Mouse (Mus musculus): ENCODE data around the gene Tmc3. TPM values are rescaled to one million over a fixed set of nuclear protein-coding genes. Genes with fewer than 3 reads are reported as not detected.

Tmc3 gene
- polyA plus RNA-seq, 1 experiment from 2014 or later, result 0.13 TPM

DNA sequence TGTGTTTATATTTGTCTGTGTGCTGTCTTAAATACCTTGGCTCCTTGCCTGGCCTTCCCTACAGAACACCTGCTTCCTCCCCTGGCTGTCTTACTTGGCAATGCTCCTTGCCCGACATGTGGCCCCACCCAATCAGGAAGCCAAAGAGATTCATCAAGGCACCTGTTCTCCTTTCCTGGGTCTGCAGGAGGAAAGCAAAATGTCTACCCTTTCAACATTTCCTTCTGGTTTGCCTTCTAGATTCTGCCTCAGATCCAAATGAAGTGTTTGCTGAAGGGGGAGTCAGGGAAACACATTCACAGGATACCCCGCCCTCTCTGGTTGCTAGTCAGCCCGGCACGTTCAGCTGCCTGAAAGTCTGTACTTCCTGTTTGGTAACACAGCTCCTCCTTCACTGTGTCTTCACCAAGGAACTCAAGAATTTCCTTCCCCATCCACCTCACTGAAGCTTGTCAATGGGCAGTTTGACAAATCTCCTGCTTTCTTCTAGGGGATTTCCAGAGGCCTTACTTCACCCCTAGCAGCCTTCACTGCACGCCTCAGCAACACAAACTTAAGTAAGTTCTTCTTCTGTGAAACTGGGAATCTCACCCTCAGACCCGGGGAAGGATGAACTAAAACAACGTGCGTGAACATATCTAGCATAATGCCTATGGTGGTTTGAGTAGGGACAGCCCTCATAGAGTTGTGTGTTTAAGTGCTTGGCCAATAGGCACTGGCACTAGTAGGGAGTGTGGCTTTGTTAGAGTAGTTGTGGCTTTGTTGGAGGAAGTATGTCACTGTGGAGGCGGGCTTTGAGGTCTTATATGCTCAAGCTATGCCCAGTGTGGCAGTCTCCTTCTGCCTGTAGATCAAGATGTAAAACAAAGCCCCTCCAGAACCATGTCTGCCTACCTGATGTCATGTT is 74.7 kb downstream of the Tmc3 start:
- peak; percentile 60 for DNase-seq
- TF ChIP-seq CTCF (IDR thresholded peaks at IDR 0.05; ENCODE audit: low read depth), result no peak
- 61% methylated on average over 9 of the region's 9 CpGs for WGBS
- H3K9ac ChIP-seq, result no peak overlapping the region
- peak overlapping the region; percentile 19; the same call in 1 of the 2 replicates for H3K27ac ChIP-seq (ENCODE audit: low read depth)
- H3K4me1 ChIP-seq (ENCODE audit: insufficient read depth), result peaks cover 2% of the 10 kb centered on the region; the same call in 1 of the 2 replicates
- H3K4me3 ChIP-seq (ENCODE audit: low read depth, low read length), result no peak overlapping the region
- H3K36me3 ChIP-seq (ENCODE audit: insufficient read depth), result no peaks in the 10 kb centered on the region
- H3K4me2 ChIP-seq, result no peak overlapping the region
- no peaks in the 10 kb centered on the region for H3K27me3 ChIP-seq (ENCODE audit: insufficient read depth, low read length)
- ATAC-seq (ENCODE audit: insufficient read depth), result no peak; the same call in 1 of the 2 replicates
- no peaks in the 10 kb centered on the region for H3K9me3 ChIP-seq (ENCODE audit: low read depth, low read length)

DNA sequence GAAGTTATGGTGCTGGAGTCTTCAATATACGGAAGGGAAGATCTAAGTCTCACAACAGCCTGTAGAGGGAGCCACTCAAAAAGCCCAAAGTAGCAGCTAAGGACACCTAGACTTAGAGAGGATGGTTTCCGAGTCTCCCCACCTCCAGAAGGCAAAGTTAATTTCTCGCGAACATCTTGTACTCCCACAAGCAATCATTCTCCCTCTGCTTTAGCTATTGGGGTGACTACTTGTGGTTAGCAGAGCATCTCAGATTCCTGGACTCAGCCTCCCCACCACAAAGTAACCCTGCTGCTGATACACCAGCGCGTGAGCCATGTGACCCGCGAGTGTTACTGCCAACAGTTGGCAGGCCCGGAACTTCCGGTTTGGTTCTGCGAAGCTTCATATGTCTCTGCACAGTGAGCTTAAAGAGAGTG is 75.6 kb downstream of the Tmc3 start:
- H3K4me3 ChIP-seq (ENCODE audit: low read depth, low read length), result no peak overlapping the region
- H3K9me3 ChIP-seq (ENCODE audit: low read depth, low read length), result no peaks in the 10 kb centered on the region
- peaks cover 2% of the 10 kb centered on the region; the same call in 1 of the 2 replicates for H3K4me1 ChIP-seq (ENCODE audit: insufficient read depth)
- H3K36me3 ChIP-seq (ENCODE audit: insufficient read depth), result no peaks in the 10 kb centered on the region
- ATAC-seq (ENCODE audit: insufficient read depth) (no peak), DNase-seq (no peak)
- TF ChIP-seq CTCF (IDR thresholded peaks at IDR 0.05; ENCODE audit: low read depth), result no peak
- H3K4me2 ChIP-seq, result no peak overlapping the region
- WGBS, result 89% methylated on average over 11 of the region's 11 CpGs
- no peak overlapping the region for H3K9ac ChIP-seq
- H3K27ac ChIP-seq (ENCODE audit: low read depth), result no peak overlapping the region
- no peaks in the 10 kb centered on the region for H3K27me3 ChIP-seq (ENCODE audit: insufficient read depth, low read length)

DNA sequence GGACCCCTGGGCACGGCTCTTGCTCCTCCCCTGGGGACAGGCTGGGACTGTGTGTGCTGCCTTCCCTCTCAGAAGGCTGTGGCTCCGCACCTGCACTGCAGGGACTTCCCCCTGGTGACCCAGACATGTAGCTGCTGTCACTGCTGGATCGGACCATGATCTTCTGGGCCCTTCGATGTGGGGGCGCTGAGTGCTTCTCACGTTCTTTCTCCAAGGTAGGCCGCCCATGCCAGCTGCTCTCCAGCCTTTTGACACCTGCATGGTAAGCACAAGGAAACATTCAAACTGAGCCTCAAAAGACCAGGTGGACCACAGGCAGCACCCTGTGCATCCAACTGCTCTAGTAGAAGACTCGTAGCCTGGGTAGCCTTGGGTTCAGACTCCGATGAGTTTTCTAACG is 76.3 kb downstream of the Tmc3 start:
- no peak for DNase-seq
- 84% methylated on average over 10 of the region's 10 CpGs for WGBS

DNA sequence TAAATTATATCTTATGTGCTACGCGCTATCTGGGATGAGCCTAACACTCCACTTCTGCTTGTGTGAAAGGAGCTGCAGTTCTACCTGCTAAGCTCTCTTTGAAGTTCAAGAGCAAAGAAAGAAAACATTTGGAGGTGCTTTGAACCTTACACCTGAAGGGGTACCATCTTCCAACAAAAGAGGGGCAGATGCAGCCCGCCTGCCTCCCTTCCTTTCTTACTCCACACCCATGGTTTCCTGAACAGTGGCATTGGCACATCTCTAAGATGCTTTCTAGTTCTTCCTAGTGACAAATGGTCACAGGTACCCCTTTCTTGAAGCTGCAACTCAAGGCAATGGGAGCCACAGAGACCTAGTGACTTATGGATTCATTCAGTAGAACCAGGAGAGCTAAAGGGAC is 77.0 kb downstream of the Tmc3 start:
- TF ChIP-seq CTCF (IDR thresholded peaks at IDR 0.05; ENCODE audit: low read depth), result no peak
- Histone ChIP-seq H3K9me3 (ENCODE audit: low read depth, low read length) (no peaks in the 10 kb centered on the region), H3K4me3 (ENCODE audit: low read depth, low read length) (no peak overlapping the region), H3K9ac (no peak overlapping the region), H3K4me1 (ENCODE audit: insufficient read depth) (peaks cover 2% of the 10 kb centered on the region; the same call in 1 of the 2 replicates), H3K27me3 (ENCODE audit: insufficient read depth, low read length) (no peaks in the 10 kb centered on the region), H3K4me2 (no peak overlapping the region), H3K36me3 (ENCODE audit: insufficient read depth) (no peaks in the 10 kb centered on the region), H3K27ac (ENCODE audit: low read depth) (no peak overlapping the region)
- no peak for DNase-seq
- ATAC-seq (ENCODE audit: insufficient read depth), result no peak
- 86% methylated on average over 3 of the region's 3 CpGs for WGBS

More for the DNA sequence above, 76.3 kb downstream of the Tmc3 start:
- no peak overlapping the region for H3K4me2 ChIP-seq
- no peaks in the 10 kb centered on the region for H3K27me3 ChIP-seq (ENCODE audit: insufficient read depth, low read length)
- no peak overlapping the region for H3K27ac ChIP-seq (ENCODE audit: low read depth)
- no peak overlapping the region for H3K4me3 ChIP-seq (ENCODE audit: low read depth, low read length)
- no peak for ATAC-seq (ENCODE audit: insufficient read depth)
- peaks cover 2% of the 10 kb centered on the region; the same call in 1 of the 2 replicates for H3K4me1 ChIP-seq (ENCODE audit: insufficient read depth)
- no peaks in the 10 kb centered on the region for H3K36me3 ChIP-seq (ENCODE audit: insufficient read depth)
- no peak overlapping the region for H3K9ac ChIP-seq
- no peak for TF ChIP-seq CTCF (IDR thresholded peaks at IDR 0.05; ENCODE audit: low read depth)
- H3K9me3 ChIP-seq (ENCODE audit: low read depth, low read length), result no peaks in the 10 kb centered on the region

DNA sequence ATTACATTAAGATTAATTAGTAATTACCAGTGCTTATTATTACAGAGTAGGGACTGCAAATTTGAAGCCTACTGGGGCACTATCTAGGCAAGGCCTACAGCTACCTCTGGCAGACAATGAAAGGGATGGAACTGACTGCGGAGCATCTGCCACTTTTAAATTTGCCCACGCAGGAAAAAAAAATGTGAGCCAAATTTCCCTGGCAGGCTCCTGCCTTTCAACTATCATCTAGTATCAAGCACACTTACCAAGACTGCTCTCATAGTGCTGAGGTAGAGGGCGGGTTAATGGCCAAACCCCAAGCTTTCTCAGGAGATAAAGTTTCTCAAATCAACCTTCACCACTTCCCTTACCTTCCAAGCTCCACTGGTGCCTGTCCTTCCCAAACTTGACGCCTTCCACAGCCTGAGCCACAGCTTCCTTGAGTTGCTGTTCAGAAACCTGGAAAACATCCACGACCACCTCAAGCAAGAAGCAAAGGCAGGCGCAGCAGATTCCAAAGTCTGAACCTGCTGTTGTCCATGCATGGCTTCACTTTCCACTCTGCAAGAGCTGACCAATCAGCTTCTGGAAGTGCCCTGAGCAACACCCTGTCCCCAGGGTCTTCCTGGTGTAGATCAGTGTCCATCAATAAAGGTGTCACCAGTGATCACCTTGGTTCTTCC is 78.1 kb downstream of the Tmc3 start:
- TF ChIP-seq CTCF (IDR thresholded peaks at IDR 0.05; ENCODE audit: low read depth), result no peak
- H3K9ac ChIP-seq, result no peak overlapping the region
- no peaks in the 10 kb centered on the region for H3K9me3 ChIP-seq (ENCODE audit: low read depth, low read length)
- DNase-seq, result no peak
- no peak overlapping the region for H3K27ac ChIP-seq (ENCODE audit: low read depth)
- peaks cover 2% of the 10 kb centered on the region; the same call in 1 of the 2 replicates for H3K4me1 ChIP-seq (ENCODE audit: insufficient read depth)
- no peak overlapping the region for H3K4me3 ChIP-seq (ENCODE audit: low read depth, low read length)
- no peaks in the 10 kb centered on the region for H3K36me3 ChIP-seq (ENCODE audit: insufficient read depth)
- no peak overlapping the region for H3K4me2 ChIP-seq
- no peaks in the 10 kb centered on the region for H3K27me3 ChIP-seq (ENCODE audit: insufficient read depth, low read length)
- 79% methylated on average over 6 of the region's 6 CpGs for WGBS
- ATAC-seq (ENCODE audit: insufficient read depth), result no peak

DNA sequence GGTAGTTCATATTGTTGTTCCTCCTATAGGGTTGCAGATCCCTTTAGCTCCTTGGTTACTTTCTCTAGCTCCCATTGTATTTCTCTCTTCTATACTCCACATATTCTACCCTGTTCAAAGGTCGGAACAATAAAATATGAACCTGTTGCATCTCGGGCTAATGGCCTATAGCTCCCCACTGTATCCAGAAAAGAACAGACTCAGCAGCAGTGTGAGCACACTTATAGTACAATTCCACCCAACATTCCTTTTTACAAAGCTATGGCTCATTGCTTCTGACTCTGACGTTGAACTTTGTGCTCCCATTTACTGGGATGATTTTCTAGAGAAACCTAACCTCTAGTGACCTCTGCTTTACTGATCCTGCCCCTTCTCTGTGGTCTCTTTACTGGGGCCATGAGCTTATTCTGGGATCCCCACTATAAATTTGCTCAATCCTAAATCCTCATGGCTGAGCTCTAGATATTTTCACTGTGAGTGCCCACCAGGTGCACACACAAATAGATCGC is 81.4 kb downstream of the Tmc3 start:
- Histone ChIP-seq H3K36me3 (ENCODE audit: insufficient read depth) (no peaks in the 10 kb centered on the region), H3K27me3 (ENCODE audit: insufficient read depth, low read length) (no peaks in the 10 kb centered on the region), H3K4me2 (no peak overlapping the region), H3K4me1 (ENCODE audit: insufficient read depth) (no peaks in the 10 kb centered on the region), H3K27ac (ENCODE audit: low read depth) (no peak overlapping the region), H3K4me3 (ENCODE audit: low read depth, low read length) (no peak overlapping the region), H3K9me3 (ENCODE audit: low read depth, low read length) (no peaks in the 10 kb centered on the region), H3K9ac (no peak overlapping the region)
- no peak for TF ChIP-seq CTCF (IDR thresholded peaks at IDR 0.05; ENCODE audit: low read depth)
- 84% methylated on average over 4 of the region's 4 CpGs for WGBS
- DNase-seq, result no peak
- no peak for ATAC-seq (ENCODE audit: insufficient read depth)
